Mouse (Mus musculus) neutrophil, adult 5-6 weeks (primary cell): ENCODE results near the gene Defb26. TPM values are rescaled to one million over a fixed set of nuclear protein-coding genes. Genes with fewer than 3 reads are reported as not detected.

Experiments
- ATAC-seq: fragments of 151-379, 151-347 bp; 2 replicates; pipeline ENCODE4 v1.8.0; 2017; ENCODE audit warnings: mild to moderate bottlenecking, moderate TSS enrichment; ENCODE audit not compliant: insufficient number of reproducible peaks, poor library complexity, low FRiP score, severe bottlenecking; ENCODE audit errors: extremely low read depth
- total RNA-seq: library from RNA; stranded (forward); fragments of 200-1000 nt; gene quantifications from 2 replicates; pipeline ENCODE4 v1.2.3, GENCODE M21; 2017

The Defb26 gene
- total RNA-seq, result not detected in 2 replicates

DNA sequence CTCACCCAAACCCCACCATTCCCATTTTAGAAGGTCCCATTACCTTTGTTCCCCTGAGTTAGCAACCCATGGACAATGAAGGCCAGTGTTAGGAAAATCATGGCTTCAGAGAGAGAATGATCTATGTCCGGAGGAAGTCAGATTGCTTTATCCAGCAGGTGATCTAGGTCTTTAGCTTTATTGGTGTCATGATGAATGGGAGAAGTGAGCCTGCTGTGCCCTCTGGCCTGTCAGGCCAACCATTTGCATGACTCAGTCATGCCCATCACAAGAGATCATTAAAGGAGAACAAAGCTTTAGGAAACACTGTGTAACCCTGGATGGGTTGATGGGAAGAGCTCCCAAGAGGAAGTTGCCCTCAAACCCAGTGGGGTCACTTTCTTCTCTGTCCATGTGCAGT lies at the start of gene Defb26:
Gene Defb26, minus strand, starts transcription at position 101 of the 400 bp plus-strand sequence.
- ATAC-seq, result no peak

DNA sequence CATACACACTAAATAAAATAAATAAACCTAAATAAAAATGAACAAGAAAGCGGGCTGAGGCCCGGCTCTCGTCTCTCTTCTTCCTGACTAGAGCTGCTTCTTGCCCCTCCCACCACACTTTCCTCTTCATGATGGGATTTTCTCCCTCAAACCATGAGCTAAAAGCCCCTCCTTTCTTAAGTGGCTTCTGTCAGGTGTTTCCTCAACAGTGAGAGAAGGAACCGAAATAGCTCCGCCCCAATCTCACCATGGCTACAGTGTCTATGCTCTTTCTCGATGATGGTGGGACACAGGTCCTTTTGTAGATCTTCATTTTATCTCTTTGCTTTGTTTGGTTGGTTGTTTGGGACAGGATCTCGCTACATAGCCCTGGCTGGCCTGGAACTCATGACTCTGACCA lies 45.2 kb upstream of the Defb26 start:
- no peak for ATAC-seq

DNA sequence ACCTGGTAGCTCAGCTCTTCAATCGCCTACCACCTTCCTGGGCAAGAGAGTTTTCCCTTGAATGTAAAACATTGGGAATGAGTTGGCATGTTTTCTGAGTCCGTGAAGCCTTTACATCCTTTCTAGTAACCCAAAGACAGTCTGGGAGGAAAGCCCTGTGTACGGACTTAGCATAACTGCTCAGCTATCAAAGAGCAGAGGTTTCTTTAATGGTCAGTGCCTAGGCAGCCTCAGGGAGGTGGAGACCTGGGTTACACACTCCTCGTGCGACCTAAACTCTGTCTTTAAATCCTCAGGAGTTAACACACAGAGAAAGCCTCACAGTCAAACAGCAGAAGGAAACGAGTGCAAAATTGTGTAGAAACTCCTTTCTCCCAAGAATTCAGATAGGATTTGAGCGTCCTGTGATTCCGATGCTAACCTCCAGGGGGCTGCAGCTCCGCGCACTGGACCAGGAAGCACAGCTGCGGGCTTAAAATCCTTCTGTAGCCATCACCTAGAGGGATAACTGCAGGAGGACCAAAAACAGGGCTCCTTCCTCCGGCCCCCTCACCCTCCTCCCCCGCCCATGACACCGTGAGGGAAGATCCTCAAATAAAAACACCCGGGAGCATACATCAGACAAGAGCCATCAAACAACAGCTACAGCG lies 42.4 kb upstream of the Defb26 start:
- ATAC-seq, result no peak

DNA sequence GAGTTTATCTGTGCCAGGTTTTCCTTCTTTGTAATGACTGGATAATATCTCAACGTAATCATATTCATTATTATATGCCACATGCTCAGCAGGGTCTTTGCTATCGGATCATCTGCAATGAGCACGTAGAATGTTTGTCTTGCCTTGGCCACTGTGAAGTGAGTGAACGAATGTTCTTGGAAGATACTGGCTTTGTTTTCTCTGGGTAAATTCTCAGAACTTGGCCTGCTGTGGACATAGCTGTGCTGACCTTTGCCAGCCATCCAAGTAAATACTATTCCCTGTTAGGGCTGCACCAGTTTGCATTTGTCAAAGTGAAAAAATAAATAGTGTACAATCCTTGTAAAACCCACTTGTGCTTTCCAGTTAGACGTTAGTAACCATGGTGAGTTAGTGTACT lies 36.6 kb upstream of the Defb26 start:
- ATAC-seq, result no peak

DNA sequence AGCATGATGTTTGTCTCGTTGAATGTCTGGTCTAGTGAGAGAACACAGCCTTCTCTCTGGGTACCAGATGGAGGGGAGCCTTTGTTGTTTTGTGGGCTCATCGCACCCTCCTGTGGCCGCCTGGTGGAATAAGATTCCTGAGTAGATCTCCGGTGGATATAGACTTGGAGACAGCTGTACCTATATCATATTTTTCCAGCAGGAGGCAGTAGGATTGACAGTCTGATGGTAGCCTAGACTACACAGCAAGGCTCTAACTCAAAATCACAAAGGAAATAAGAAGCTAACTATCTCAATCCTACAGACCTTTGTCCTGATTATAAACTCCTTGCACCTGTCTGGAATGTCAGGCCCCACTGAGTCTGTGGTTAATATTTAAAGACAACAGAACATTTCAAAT lies 33.2 kb upstream of the Defb26 start:
- ATAC-seq, result no peak

DNA sequence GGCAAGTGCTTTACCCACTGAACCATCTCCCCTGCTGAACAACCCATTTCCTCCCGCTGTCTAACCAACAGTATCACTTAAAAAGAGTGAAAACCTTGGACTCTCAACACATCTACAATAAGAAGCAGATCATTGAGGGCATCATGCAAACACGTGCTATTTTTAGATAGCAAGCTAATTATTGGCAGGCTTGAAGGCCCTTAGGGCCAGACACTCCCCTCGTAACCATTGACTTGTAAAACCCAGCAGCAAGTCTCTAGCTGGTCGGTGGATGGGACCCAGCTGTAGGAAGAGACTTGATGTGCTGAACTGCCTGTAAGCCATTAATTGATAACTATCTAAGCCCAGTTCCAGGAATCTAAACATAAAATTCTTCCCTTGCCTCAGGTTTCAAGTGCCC lies 32.0 kb upstream of the Defb26 start:
- no peak for ATAC-seq

DNA sequence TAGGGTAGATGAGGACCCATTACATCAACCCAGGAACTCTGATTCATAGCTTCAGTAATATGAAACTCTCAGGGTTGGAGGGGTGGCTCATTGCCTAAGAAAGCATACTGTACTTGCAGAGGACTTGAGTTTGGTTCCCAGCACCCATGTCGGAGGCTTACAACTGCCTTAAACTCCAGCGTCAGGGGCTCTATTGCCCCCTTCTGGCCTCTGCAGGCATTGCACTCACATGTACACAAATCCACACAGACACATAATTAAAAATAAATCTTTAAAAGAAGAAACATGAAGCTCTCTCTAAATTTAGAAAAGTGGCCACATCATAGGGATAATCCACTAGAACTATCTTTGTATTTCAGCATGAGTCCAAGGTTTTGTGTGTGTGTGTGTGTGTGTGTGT lies 31.4 kb upstream of the Defb26 start:
- ATAC-seq, result no peak

DNA sequence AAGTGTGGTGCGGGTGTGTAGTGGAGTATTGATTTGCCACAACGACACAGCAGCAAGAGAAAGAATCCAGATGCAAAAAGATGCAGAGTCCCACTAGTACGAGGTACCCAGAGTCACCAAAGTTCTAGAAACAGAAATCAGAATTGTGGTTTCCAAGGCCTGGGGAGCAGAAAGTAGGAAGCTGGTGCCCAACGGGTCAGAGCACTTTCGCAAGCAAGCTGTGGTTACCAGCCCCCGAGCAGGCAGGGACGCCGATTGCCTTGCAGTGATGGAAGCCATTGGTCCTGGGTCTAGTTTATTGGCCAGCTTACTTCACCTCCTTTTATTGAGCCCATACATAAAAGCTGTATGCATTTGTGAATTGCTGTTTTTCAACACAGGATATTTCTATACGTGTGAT lies 30.5 kb upstream of the Defb26 start:
- no peak for ATAC-seq

DNA sequence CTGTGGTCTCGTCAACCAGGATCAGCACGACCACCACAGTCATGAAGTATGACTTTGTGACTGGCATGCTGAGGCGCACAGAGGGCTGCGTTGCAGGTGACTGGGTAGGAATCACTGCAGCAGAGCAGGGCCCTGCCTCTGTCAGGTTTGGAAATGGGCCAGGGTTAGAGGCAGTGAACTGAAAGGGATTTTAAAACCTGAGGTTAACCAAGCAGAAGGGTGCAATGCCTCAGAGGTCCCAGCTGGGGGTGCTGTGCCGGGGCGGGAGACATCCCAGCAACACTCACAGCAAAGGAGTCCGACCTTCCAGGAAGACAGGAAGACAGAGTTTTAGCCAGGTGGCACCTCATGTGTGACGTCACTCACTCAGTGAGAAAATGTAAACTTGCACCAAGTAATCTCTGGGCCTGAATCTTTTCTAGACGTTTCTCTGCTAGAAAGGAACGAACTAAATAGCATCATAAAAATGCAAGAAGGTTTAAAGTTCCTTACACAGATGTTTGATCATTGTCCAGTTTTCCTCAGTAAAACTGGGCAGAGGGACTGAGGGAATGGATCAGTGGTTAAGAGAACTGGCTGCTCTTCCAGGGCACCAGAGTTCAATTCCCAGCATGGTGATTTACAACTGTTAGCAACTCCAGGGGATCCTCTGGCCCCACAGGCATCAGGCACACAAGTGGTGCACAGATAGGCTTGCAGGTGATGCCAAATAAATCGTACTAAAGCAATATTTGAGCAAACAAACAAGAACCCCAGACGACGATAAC lies 28.6 kb upstream of the Defb26 start, which contains the start of gene Defb29:
Gene Defb29, minus strand, starts transcription at position 155 of the 767 bp plus-strand sequence.
- no peak for ATAC-seq

DNA sequence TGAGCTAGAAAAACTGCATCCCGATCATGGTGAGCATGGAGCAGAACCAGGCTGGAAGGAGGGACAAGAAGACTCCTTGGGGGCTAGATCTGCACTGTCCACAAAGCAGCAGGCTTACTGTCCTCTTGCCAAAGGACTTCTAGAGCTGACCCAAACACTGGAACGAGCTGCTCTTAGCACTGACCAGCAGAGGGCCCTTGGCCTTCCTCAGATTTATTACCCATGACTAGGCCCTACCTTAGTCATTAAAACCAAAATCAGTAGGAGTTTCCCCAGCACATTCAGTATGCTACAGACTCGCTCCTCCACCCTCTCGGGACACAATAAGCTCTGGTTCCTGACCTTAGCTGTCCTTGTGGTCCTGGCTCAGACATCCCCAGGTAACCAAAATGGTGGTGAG lies 6.5 kb upstream of the Defb26 start, which contains the start of gene Defb28:
Gene Defb28, plus strand, starts transcription at position 275 of the 400 bp plus-strand sequence.
- no peak for ATAC-seq

DNA sequence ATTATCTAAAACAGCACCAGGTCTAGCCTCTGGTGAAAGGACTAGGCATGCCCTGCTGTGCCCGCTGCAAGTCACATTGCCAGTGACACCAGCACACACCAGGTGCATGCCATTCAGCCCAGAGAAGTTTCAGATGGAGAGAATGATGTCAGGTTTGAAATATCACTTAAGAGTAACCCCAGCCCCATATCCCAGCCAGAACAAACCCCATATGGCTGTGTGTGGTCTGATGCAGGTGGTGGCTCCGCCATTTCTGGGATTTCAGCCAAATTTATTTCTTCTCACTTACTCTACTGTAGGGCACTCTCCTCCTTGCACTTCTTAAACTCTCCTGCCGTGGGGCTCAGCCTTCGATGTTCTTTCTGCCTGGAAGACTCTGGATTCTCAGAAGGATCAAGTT lies 4.6 kb upstream of the Defb26 start:
- ATAC-seq, result no peak

DNA sequence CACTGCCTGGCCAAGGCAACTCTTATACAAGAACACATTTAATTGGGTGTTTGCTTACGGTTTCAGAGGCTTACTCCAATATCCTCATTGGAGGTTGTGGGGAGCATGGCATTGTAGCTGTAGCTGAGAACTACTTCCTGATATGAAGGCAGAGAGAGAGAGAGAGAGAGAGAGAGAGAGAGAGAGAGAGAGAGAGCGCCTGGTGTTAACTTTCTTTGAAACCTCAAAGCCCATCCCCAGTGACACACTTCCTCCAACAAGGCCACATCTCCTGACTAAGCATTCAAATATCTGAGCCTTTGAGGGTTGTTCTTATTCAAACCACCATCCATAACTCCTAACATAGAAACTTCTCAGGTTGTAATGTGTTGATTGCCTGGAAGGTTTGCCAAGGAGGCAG lies 7.5 kb downstream of the Defb26 start:
- no peak for ATAC-seq

DNA sequence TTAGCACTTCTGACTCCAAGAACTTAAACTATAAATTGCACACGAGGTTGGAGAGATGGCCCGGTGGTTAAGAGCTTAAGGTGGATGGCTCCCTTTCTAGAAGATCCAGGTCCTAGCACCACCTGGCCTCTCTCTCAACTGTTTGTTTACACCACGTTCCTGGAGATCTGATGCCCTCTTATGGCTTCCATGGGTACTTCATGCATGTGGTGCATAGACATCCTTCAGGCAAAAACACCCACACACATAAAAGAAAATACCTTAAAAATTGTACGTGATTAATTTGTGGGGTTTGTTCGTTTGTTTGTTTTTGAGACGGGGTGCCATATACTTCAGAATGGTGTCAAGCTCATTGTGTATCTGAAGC lies 10.6 kb downstream of the Defb26 start:
- no peak for ATAC-seq

DNA sequence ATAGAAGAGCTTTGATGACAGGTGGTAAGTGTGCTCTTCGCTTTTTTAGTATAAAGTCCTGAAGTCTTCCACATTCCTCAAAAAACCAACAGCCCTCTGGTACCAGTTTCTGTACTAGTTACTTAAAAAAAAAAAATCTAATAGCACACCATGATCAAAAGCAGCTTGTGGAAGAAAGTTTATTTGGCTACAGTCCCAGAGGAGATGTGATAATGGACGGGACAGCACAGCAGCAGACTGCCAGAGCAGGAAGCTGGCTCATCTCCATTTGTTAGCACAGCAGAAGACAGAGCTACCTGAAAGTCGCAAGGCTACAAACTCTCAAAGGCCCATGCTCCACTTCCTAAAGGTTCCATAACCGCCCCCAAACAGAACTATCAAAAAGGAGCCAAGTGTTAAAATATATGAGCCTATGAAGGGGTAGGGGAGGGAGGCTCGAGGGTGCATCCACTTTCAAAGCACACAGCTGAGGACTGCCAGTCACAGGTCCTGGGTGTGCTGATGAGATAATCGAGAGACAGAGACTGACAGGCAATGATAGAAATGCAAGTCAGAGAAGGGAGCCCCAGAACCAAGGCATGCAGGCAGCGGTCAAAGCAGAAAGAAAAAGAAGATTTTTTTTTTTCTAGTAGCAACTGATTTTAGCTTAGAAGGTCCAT lies 11.2 kb downstream of the Defb26 start:
- ATAC-seq, result no peak

DNA sequence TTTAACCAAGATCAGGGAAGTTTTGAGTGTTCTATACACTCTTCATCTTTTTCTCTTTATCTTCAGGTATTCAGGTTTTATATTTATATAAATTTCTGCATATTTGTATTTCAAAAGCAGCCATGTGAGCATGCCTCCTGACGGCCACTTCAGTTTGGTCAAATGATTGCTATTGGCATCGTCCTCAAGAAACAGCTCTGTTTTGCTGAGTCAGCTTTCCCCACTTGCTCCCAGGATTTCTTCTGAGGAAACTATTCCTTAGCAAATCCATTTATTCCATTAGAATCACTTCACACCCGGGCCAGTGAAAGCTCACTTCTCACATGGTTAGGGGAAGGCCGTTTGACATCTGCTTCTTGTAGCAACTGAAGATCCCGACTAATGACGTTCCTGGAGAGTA lies 13.5 kb downstream of the Defb26 start:
- ATAC-seq, result no peak

DNA sequence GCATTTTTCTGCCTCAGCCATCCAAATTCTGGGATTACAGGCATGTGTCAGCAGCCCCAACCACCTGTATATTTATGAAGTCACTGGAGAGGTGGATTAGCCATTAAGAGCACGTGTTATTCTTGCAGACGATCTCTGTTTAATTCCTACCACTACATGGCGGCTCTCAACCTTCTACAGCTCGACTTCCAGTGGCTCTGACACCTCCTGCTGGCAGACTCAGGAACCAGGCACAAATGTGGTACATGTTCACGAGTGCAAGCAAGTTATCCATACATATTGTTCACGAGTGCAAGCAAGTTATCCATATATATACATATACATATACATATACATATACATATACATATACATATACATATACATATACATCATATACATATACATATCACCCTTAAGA lies 18.3 kb downstream of the Defb26 start:
- no peak for ATAC-seq

DNA sequence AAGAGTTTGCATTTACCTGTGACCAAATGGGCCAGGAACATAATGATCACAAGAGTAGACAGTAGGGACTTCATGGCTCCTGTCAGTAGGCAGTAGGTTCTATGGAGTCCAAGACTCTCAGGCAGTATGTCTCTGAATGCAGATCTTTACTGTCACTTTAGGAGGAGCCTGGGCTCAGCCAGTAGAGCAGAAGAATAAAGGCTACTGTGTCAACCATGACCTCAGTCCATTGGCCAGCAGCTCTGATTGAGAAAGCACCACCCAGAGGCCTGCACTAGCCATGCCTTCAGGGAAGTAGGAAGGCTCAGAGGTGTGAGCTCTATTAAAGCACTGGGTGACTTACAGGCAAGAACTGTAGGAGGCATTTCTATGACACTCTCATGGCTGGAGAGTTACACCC lies 21.5 kb downstream of the Defb26 start, which contains the start of gene Defb22:
Gene Defb22, minus strand, starts transcription at position 101 of the 400 bp plus-strand sequence.
- ATAC-seq, result no peak

DNA sequence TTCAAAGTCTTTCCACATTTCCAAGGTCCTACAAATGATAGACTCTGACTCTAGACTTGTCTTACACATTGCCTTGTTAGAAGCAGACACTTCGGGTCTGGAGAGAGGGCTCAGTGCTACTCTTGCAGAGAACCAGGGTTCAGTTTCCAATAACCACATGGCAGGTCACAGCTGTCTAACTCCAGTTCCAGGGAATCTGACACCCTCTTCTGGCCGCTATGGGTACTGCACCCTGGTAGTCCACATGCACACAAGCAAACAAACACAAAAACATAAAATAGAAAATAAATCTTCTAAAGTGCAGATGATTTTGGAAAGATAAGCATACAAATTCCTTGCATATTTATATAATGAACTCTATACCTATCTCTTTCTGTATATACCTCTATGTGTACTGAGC lies 24.5 kb downstream of the Defb26 start:
- no peak for ATAC-seq

DNA sequence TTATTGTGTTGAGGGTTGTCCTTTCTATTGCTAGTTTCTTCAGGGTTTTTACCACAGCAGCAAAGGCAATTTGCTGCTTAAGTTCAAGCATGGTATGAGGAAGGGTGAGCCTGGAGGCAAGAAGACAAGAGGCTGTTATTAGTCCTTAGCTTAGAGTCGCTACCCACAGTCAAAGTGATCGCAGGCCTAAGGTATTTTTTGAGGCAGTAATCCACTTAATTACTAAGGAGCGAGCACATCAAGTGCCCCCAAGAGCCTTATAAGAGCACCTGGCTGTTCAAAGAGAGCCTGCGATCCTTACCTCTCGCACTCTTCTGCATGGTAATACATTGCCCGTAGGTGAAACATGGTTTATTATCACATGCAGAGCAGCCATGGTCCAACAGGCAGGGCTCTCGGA lies 29.8 kb downstream of the Defb26 start:
- no peak for ATAC-seq

DNA sequence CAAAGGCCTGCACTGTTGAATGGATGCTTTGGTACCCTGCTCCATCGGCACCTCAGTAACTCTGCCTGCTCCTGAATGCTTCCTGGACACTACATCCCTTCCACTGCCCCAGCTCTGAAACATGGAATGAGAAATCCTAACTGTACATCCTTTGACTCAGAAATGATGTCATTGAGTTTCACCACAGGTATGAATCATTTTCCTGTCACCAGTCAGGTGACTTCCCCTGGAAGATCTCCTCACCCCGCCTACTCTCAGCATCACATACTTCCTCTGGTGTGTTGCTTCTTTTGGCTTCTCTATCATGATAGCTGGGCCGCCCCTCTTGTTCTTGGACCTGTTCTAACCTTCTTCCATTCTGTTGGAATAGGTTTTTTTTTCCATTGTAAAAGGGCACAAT lies 30.6 kb downstream of the Defb26 start:
- ATAC-seq, result no peak
